Mouse (Mus musculus) heart, embryonic 15.5 days (tissue): Measurements from ENCODE around the gene Cux2. TPM values are rescaled to one million over a fixed set of nuclear protein-coding genes. Genes with fewer than 3 reads are reported as not detected.

Experiments used
- ATAC-seq: fragments of 200-750 bp; cut with Nextera tagmentation; replicated peaks from 2 replicates; pipeline ENCODE4 v1.8.0; 2017; ENCODE audit warnings: low read depth, moderate TSS enrichment; ENCODE audit not compliant: insufficient number of reproducible peaks, insufficient read depth, low FRiP score
- H3K27ac ChIP-seq: fragments of 300-500 bp; sonication (generic); 2 replicates; pipeline ENCODE4 v1.5.1; 2015; ENCODE audit warnings: mild to moderate bottlenecking, inconsistent platforms
- H3K27me3 ChIP-seq: fragments of 300-500 bp; sonication (generic); 2 replicates; pipeline ENCODE4 v1.6.1; 2015; ENCODE audit warnings: inconsistent platforms
- H3K36me3 ChIP-seq: fragments of 300-500 bp; sonication (generic); 2 replicates; pipeline ENCODE4 v1.6.1; 2015; ENCODE audit warnings: mild to moderate bottlenecking, inconsistent platforms
- H3K4me1 ChIP-seq: fragments of 300-500 bp; sonication (generic); replicated peaks from 2 replicates; pipeline ENCODE4 v1.6.1; 2015; ENCODE audit warnings: inconsistent platforms
- H3K4me2 ChIP-seq: fragments of 300-500 bp; sonication (generic); 2 replicates; pipeline ENCODE4 v1.6.1; 2015; ENCODE audit warnings: inconsistent platforms, mild to moderate bottlenecking, moderate library complexity
- H3K4me3 ChIP-seq: fragments of 300-500 bp; sonication (generic); 2 replicates; pipeline ENCODE4 v1.5.1; 2015; ENCODE audit warnings: mild to moderate bottlenecking, inconsistent platforms
- H3K9ac ChIP-seq: fragments of 300-500 bp; sonication (generic); 2 replicates; pipeline ENCODE4 v1.6.1; 2015; ENCODE audit warnings: mild to moderate bottlenecking, inconsistent platforms
- H3K9me3 ChIP-seq: fragments of 300-500 bp; sonication (generic); replicated peaks from 2 replicates; pipeline ENCODE4 v1.6.1; 2016; ENCODE audit warnings: inconsistent platforms
- WGBS: fragments of 180-500 bp; shearing (Covaris S2); methylation state at CpG from one replicate; pipeline ENCODE4 v1.1.7; 2015; ENCODE audit warnings: mixed read lengths; 5-methylcytosine and 5-hydroxymethylcytosine counted together
- polyA plus RNA-seq: library from polyadenylated mRNA; unstranded; fragments of >200 nt; fragmentation: Nextera tagmentation; extraction: Ambion mirVana; gene quantifications from 2 replicates; pipeline ENCODE4 v1.2.1, GENCODE M21; 2015

Cux2 gene
- polyA plus RNA-seq, 1 experiment from 2014 or later = 3.9 TPM

DNA sequence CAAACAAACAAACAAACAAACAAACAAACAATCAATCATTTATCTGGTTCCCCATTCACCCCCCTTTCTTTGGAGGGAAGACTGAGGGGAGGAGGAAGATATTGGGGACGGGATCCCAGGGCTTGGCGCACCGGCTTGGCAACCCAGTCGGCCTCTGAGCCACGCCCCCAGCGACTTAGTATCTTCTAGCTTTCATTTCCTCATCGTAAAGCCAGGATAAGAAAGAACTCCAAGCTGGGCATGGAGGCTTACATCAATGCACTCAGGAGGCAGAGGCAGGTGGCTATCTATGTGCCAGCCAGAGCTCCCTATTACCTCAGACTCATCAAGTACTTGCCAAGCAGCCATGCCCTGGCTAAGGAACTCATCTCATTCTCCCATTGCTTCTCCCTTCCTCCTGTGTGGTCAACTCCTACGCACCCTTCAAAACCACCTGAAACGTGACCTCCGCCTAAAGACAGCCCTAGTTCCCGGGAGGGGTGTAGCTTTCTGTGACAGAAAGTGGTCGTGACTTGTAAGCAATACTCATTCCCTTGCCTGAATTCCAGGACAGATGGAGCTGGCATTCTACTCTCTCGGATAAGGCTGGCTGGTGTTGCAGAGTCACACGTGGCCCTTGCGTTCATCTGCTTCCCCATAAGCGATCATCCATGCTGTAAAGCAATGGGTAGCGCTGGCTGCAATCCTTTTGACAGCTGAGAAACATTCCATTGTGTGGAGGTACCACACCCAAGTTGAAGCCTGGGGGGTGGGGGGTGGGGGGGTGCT is 206.6 kb downstream of the Cux2 start:
- peak overlapping the region; percentile 94 for H3K4me2 ChIP-seq
- ATAC-seq = no peak
- peaks cover 32% of the 10 kb centered on the region for H3K4me1 ChIP-seq
- no peaks in the 10 kb centered on the region for H3K9me3 ChIP-seq
- peak overlapping the region; percentile 63 for H3K4me3 ChIP-seq
- WGBS = 11% methylated on average over 17 of the region's 17 CpGs
- peaks cover 13% of the 10 kb centered on the region; the same call in 1 of the 2 replicates for H3K27me3 ChIP-seq
- peak overlapping the region; percentile 37; the same call in 1 of the 2 replicates for H3K27ac ChIP-seq
- peak overlapping the region; percentile 71 for H3K9ac ChIP-seq
- no peaks in the 10 kb centered on the region for H3K36me3 ChIP-seq

DNA sequence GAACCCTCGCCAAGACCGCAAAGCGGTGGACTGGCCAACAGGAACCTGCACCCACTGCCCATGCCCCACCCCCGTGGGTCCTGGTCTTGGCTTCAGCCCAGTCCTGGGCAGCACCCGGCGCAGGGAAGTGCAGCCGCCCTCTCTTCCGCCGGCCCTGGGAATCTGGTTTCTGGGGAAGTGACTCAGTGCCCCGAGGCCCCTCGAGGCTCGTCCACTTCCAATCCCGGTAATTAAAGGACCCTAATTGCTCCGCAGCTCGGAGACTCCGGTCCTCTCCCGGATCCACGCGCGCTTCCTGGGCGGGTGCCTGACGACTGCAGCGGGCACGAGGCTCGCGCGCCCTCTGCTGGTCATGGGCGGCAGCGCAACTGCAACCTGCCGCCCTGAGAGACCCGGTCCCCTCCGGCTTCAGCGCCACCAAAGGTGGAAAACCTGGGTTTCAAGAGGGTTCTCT is 207.2 kb downstream of the Cux2 start:
- under 1% methylated on average over 33 of the region's 33 CpGs for whole genome bisulfite sequencing

DNA sequence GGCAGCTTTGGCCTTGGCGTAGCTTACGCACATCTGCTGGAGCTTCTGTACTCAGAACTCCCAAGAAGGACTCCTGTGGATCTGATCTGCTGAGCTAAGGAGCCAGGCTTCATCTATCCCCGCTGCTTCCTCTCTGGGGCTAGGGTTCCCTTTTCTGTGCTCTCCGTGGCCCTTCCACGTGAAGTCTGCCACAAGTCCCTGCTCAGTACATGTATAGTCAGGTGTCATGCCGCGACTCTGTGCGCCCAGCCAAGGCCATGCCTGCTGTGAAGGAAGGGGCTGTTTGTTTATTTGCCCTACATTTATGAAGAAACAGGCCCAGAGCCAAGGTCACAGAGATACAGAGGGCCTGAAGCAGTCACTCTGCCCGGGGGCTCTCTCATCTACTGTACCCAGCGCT is 207.9 kb downstream of the Cux2 start:
- Histone ChIP-seq H3K9ac (peak overlapping the region; percentile 71; the same call in 1 of the 2 replicates), H3K27me3 (peaks cover 13% of the 10 kb centered on the region; the same call in 1 of the 2 replicates), H3K36me3 (no peaks in the 10 kb centered on the region), H3K4me2 (no peak overlapping the region), H3K4me3 (0 out of 2 replicates have a peak overlapping the region, but pooled peaks have one; percentile 63), H3K4me1 (peaks cover 38% of the 10 kb centered on the region), H3K27ac (peak overlapping the region; percentile 37), H3K9me3 (no peaks in the 10 kb centered on the region)
- no peak for ATAC-seq
- WGBS = 48% methylated on average over 10 of the region's 10 CpGs

More for the DNA sequence above, 207.2 kb downstream of the Cux2 start:
- Histone ChIP-seq H3K27ac (peak overlapping the region; percentile 37), H3K4me2 (peak overlapping the region; percentile 94), H3K9ac (peak overlapping the region; percentile 71), H3K36me3 (no peaks in the 10 kb centered on the region), H3K4me1 (peaks cover 32% of the 10 kb centered on the region), H3K27me3 (peaks cover 13% of the 10 kb centered on the region; the same call in 1 of the 2 replicates), H3K9me3 (no peaks in the 10 kb centered on the region), H3K4me3 (peak overlapping the region; percentile 63)
- ATAC-seq = peak; percentile 51

DNA sequence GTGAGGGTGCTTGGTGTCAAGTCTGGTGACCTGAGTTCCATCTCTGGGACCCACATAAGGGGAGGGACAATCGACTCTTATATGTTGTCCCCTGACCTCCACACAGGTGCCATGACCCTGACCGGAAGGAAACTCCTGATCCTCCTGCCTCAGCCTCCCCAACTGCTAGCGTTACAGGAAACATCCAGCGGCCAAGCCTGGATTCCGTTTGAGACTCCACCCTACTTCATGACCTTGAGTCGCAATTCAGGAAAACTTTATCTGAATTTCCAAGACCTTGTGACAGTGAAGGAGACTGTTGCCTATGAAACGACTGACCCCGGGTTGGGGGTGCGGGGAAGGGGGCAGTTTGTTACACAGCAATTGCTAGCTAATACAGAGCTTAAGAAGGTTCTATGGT is 208.4 kb downstream of the Cux2 start:
- Histone ChIP-seq H3K4me2 (no peak overlapping the region), H3K36me3 (no peaks in the 10 kb centered on the region), H3K9ac (no peak overlapping the region), H3K27ac (0 out of 2 replicates have a peak overlapping the region, but pooled peaks have one; percentile 37), H3K9me3 (no peaks in the 10 kb centered on the region), H3K4me3 (no peak overlapping the region), H3K27me3 (peaks cover 13% of the 10 kb centered on the region; the same call in 1 of the 2 replicates), H3K4me1 (peaks cover 38% of the 10 kb centered on the region)
- no peak for ATAC-seq
- WGBS = 87% methylated on average over 9 of the region's 9 CpGs

DNA sequence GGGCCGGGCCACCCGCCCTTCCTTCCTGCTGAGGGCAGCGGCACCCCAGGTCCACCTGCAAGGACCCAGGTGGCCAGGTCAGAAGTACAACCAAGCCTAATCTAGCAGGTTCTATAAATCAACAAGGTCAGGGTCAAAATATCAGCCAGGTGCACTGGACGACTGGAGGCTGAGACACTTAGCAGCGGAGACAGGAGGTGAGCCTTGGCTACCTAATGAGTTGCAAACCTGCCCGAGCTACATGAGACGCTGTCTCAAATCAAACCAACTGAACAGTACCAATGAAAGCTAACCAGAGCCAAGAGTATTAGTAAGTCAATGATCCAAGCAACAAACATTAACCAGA is 210.8 kb downstream of the Cux2 start:
- Histone ChIP-seq H3K4me2 (peak overlapping the region; percentile 93), H3K36me3 (no peaks in the 10 kb centered on the region), H3K27me3 (peaks cover 10% of the 10 kb centered on the region; the same call in 1 of the 2 replicates), H3K9ac (peak overlapping the region; percentile 51), H3K4me1 (peaks cover 57% of the 10 kb centered on the region), H3K9me3 (no peaks in the 10 kb centered on the region), H3K27ac (peak overlapping the region; percentile 87), H3K4me3 (peak overlapping the region; percentile 80)
- ATAC-seq = no peak
- 31% methylated on average over 7 of the region's 7 CpGs for WGBS

DNA sequence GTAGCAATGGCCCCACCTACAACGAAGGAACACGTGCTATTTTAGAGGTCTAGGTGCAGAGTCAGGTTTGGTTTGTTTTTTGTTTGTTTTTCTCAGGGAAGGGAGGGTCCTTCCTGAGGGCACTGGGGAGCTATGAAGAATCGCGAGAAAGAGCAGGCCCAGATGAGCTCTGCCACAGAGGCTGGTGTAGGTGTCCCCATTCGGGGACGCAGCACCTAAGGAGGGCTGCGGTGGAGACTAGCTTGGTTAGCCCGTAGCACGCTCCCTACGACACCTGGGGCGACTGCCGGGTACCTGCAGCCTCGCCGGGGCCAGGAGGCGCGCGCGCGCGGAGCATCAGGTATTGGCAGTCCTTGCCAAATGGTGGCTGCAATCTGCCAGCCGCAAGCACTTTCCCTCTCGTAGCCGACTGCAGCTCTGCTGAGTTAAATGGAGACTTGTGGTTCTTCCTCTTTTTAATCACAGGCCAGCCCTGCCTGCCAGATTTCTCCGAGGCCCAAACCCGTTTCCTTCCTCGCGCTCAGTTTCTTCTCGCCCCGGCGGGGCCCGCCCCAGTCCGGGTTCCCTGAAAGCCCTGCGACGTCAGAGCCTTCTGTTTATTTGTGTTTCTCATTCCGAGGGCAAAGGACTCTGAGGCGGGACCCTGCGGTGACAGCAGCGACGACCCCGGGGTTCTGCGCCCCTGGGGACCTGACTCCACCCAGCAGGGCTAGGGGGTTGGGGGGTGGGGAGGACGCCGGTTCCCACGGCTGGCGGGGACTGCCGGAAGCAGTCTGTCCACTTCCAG is 211.4 kb downstream of the Cux2 start:
- Histone ChIP-seq H3K9me3 (no peaks in the 10 kb centered on the region), H3K9ac (peak overlapping the region; percentile 51), H3K27ac (peak overlapping the region; percentile 87), H3K36me3 (no peaks in the 10 kb centered on the region), H3K4me1 (peaks cover 60% of the 10 kb centered on the region), H3K4me3 (peak overlapping the region; percentile 80), H3K4me2 (peak overlapping the region; percentile 93), H3K27me3 (0 out of 2 replicates have a peak, but pooled peaks cover 5% of the 10 kb centered on the region)
- WGBS = under 1% methylated on average over 46 of the region's 46 CpGs
- no peak for ATAC-seq

DNA sequence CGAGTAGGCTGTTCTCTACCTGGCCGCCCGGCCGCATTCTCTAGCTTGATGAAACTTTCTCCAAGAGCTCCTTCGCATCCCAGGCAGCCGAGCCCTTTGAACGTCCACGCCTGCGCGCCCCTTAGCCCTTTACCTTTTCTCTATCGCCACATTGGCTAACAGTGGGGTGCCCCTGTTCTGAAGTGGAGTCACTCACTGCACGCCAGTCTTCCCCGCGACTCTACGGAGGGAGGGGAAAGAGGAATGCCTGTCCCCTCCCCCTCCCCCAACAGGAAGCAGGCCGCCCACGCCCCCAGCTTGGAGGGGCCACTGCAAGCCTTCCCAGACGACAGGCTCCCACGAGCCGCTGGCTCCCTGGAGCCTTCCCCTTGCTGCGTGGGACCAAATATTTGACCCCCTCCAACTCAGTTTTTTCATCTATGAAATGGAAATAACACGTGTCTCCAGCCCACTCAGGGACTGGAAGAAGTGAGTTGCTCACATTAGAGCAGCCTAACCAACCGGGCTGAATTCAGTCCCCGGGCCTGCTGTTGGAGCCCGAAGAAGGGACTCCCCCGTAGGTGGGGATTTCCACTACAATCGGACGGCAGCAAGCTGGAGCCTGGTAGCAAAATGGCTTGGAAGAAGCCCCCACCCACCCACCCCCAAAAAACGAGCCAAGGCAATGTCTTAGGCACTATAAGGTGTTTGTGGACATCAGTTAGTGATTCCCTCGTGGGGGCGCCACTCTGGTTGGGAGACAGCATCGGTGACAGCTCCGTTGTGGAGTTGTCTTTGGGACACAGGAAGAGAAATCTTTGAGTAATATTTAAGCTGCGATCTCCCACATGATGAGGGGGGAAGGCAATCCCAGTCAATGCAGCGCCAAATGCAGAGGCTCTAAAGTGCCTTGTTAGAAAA is 212.2 kb downstream of the Cux2 start, which contains the start of gene Sh2b3:
Gene Sh2b3 (minus strand): TSS at position 206 of the 900 bp plus-strand sequence.
- Histone ChIP-seq H3K9me3 (no peaks in the 10 kb centered on the region), H3K27me3 (no peaks in the 10 kb centered on the region), H3K4me3 (peak within 1 kb of the TSS; percentile 80), H3K4me2 (peak within 1 kb of the TSS; percentile 93), H3K9ac (peak within 1 kb of the TSS; percentile 76), H3K4me1 (peaks cover 60% of the 10 kb centered on the region), H3K36me3 (no peaks in the 10 kb centered on the region), H3K27ac (peak within 1 kb of the TSS; percentile 87)
- ATAC-seq = peak; percentile 11
- WGBS = 1% methylated on average over 35 of the region's 35 CpGs

DNA sequence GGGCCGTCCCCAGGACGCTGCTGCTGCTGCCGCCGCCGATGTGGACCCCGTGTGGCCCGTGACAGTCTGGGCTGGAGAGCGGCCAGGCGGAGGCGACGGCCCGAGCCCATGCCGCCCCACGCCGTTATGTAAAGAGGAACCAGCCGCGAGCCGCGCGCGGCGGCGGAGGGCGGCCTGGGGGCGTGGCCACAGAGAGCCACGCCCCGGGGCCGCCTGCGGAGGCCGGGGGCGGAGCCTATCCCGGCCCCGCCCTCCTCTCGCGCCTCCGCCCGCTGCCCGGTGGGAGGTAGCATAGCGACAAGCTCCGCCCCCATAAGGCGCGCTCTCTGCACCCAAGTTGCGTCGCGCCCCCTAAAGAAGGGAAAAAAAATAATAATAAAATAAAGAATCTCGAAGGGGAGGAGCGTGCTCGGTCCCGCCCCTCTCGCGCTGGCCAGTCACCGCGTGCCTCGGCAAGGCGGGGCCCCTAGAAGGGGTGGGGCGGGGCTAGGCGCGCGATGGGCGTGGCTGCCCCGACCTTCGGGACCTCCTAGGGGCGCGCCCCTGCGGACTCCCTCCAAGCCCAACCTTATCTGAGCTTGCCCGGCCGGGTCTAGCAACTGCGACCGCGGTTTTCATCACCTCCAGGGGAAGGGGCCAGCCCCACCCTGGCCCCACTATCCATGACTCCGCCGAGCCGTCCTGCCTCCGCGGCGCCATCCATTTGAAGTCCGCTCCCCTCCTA is 213.0 kb downstream of the Cux2 start:
- Histone ChIP-seq H3K4me1 (peaks cover 58% of the 10 kb centered on the region), H3K4me3 (peak overlapping the region; percentile 80), H3K27ac (peak overlapping the region; percentile 87), H3K27me3 (no peaks in the 10 kb centered on the region), H3K9ac (peak overlapping the region; percentile 76), H3K36me3 (no peaks in the 10 kb centered on the region), H3K4me2 (peak overlapping the region; percentile 93), H3K9me3 (no peaks in the 10 kb centered on the region)
- ATAC-seq = peak; percentile 85
- WGBS = under 1% methylated on average over 77 of the region's 77 CpGs

DNA sequence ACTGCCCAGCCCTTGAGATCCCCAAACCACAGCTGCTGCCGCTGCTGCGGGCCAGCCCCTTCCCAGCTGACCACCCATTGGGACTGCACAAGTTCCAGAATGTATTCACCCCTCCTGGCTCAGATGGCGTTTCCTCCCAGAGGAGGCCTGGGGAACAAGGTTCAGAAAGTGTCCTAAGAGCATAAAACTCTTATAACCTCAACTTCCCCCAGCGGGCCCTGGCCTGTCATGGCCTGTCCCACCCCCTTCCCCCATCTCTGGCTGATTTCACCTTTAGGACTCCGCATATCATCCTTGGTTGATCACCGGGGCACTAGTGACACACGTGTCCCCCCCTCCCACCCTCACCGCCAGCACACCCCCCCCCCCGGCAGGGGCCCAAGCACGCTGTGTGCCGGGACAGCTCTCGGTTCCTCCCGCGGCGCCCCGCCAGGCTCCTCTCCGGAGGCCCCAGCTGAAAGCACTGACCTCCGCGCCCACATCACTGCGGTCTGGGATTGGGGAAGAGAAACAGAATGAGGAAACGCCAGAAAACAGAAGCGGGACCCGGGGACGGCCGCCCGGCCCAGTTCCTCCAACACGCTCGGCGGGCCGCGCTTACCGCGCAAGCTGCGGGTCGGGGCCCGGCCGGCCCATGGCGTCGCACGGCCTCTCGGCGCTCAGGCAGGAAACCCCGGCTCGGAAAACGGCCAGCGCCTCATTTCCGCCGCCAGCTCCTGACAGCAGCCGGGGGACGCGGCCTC is 213.8 kb downstream of the Cux2 start:
- Histone ChIP-seq H3K9ac (peak overlapping the region; percentile 76), H3K9me3 (no peaks in the 10 kb centered on the region), H3K27me3 (no peaks in the 10 kb centered on the region), H3K4me3 (peak overlapping the region; percentile 80), H3K27ac (peak overlapping the region; percentile 87), H3K36me3 (no peaks in the 10 kb centered on the region), H3K4me1 (peaks cover 63% of the 10 kb centered on the region), H3K4me2 (peak overlapping the region; percentile 93)
- ATAC-seq = peak; percentile 8
- WGBS = under 1% methylated on average over 49 of the region's 51 CpGs
